In the genomic region with DNA sequence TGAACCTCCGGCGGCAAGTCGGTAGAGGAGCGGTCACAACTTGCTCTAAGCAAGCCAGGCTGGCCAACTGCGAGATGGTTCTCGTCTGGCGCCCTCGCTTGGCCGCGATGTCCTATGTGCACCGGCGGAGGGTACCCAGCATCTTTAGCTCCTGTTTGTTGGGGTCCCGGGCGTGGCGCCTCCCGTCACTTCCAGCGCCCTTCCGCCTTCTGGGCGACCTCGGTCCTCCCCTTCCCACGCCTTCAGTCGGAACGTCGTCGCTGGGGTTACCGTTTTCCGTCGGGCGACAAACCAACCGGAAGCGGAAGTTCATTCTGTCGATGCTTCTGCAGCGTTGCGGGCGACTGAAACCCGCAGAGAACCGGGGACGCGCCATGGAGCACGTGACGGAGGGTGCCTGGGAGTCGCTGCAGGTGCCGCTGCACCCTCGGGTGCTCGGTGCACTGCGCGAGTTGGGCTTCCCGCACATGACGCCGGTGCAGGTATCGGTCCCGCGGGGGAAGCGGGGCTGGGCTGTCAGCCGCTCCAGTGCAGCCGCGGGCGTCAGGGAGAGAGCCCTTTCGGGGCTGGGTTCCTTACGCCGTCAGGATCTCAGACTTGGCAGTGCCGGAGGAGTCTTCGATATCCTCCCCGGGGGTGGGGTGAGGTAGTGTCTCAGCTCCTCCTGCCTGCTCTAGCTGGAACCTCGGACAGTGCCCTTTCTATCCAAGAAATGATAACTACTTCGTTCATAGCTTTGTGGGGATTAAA, we compare ENCODE assay signal across 8 mouse cellular contexts. TPM values are rescaled to one million over a fixed set of nuclear protein-coding genes. Genes with fewer than 3 reads are reported as not detected.
DNase-seq lines count a peak whose midpoint lies in the region; ATAC-seq and TF ChIP-seq lines count a peak whose summit lies in the region.

Ddx55 (plus strand) TSS at position 307 of the 750 bp plus-strand sequence.

- peak; percentile 0; the same call in 1 of the 2 replicates for TF ChIP-seq CTCF in bone marrow, adult 2 months (IDR thresholded peaks at IDR 0.05; ENCODE audit: control insufficient read depth, insufficient read depth, low read length)
- TF ChIP-seq CTCF in liver, adult 2 months (IDR thresholded peaks at IDR 0.05; ENCODE audit: low read depth, low read length): no peak

- peak within 1 kb of the TSS; percentile 87 for H3K4me3 ChIP-seq in bone marrow, adult 2 months (replicated peaks; ENCODE audit: control insufficient read depth, low read depth, low read length)
- peak within 1 kb of the TSS; percentile 71 for H3K4me3 ChIP-seq in embryonic facial prominence, embryonic 15.5 days (replicated peaks)
- peak within 1 kb of the TSS; percentile 79 for H3K4me3 ChIP-seq in kidney, embryonic 14.5 days (ENCODE audit: low read length)
- peak within 1 kb of the TSS; percentile 77 for H3K4me3 ChIP-seq in liver, adult 2 months (ENCODE audit: insufficient read depth, low read depth, low read length)
- H3K4me3 ChIP-seq in myocyte: peak within 1 kb of the TSS; percentile 54

- no peaks in the 10 kb centered on the region for H3K79me2 ChIP-seq in liver, adult 2 months (ENCODE audit: control insufficient read depth, insufficient read depth, low read length)
- H3K79me2 ChIP-seq in myocyte (ENCODE audit: control insufficient read depth, insufficient read depth): no peaks in the 10 kb centered on the region

- under 1% methylated on average over 66 of the region's 66 CpGs for WGBS in bone marrow, adult 2 months
- WGBS in embryonic facial prominence, embryonic 15.5 days: under 1% methylated on average over 66 of the region's 66 CpGs
- WGBS in kidney, embryonic 14.5 days: under 1% methylated on average over 66 of the region's 66 CpGs
- under 1% methylated on average over 66 of the region's 66 CpGs for WGBS in liver, adult 2 months

- H3K27me3 ChIP-seq in embryonic facial prominence, embryonic 15.5 days: no peaks in the 10 kb centered on the region
- H3K27me3 ChIP-seq in kidney, embryonic 14.5 days (ENCODE audit: control insufficient read depth, insufficient read depth, low read length): no peaks in the 10 kb centered on the region
- H3K27me3 ChIP-seq in liver, adult 2 months (ENCODE audit: control insufficient read depth, insufficient read depth, low read length): no peaks in the 10 kb centered on the region
- no peaks in the 10 kb centered on the region for H3K27me3 ChIP-seq in myocyte (ENCODE audit: control insufficient read depth, insufficient read depth, insufficient read length)
- H3K27me3 ChIP-seq in splenic B cell, adult 2 months (ENCODE audit: control insufficient read depth, insufficient read depth, low read length, poor library complexity, severe bottlenecking): no peaks in the 10 kb centered on the region

- peaks cover 38% of the 10 kb centered on the region for H3K36me3 ChIP-seq in embryonic facial prominence, embryonic 15.5 days
- peaks cover 41% of the 10 kb centered on the region for H3K36me3 ChIP-seq in kidney, embryonic 14.5 days (ENCODE audit: control insufficient read depth, insufficient read depth, low read length)
- H3K36me3 ChIP-seq in liver, adult 2 months (ENCODE audit: control insufficient read depth, insufficient read depth, low read length): peaks cover 15% of the 10 kb centered on the region
- H3K36me3 ChIP-seq in myocyte (ENCODE audit: control insufficient read depth, insufficient read depth): peaks cover 16% of the 10 kb centered on the region
- H3K36me3 ChIP-seq in splenic B cell, adult 2 months (ENCODE audit: control insufficient read depth, insufficient read depth, low read length, poor library complexity, severe bottlenecking): peaks cover 10% of the 10 kb centered on the region; the same call in 1 of the 2 replicates

- H3K27ac ChIP-seq in bone marrow, adult 2 months (ENCODE audit: control insufficient read depth, insufficient read depth, low read depth, low read length, poor library complexity): peak within 1 kb of the TSS; percentile 93
- peak within 1 kb of the TSS; percentile 89 for H3K27ac ChIP-seq in embryonic facial prominence, embryonic 15.5 days (replicated peaks)
- peak within 1 kb of the TSS; percentile 69 for H3K27ac ChIP-seq in kidney, embryonic 14.5 days (ENCODE audit: low read depth, low read length)
- peak within 1 kb of the TSS; percentile 51 for H3K27ac ChIP-seq in liver, adult 2 months (replicated peaks; ENCODE audit: insufficient read depth, low read depth, low read length)

- peak within 1 kb of the TSS; percentile 81 for H3K4me2 ChIP-seq in embryonic facial prominence, embryonic 15.5 days (replicated peaks)
- H3K4me2 ChIP-seq in kidney, embryonic 14.5 days (replicated peaks; ENCODE audit: low read depth, low read length): peak within 1 kb of the TSS; percentile 74
- H3K4me2 ChIP-seq in myocyte (ENCODE audit: low read depth): peak within 1 kb of the TSS; percentile 86

- peak within 1 kb of the TSS; percentile 62 for H3K9ac ChIP-seq in embryonic facial prominence, embryonic 15.5 days
- peak within 1 kb of the TSS; percentile 65 for H3K9ac ChIP-seq in kidney, embryonic 14.5 days (ENCODE audit: low read depth, low read length)
- H3K9ac ChIP-seq in liver, adult 2 months (ENCODE audit: low read depth, low read length): peak within 1 kb of the TSS; percentile 87

- no peaks in the 10 kb centered on the region for H3K9me3 ChIP-seq in embryonic facial prominence, embryonic 15.5 days (replicated peaks)
- no peaks in the 10 kb centered on the region for H3K9me3 ChIP-seq in kidney, embryonic 14.5 days (ENCODE audit: control insufficient read depth, low read length)

- peak within 1 kb of the TSS; percentile 26 for H3ac ChIP-seq in myocyte (ENCODE audit: control insufficient read depth, insufficient read length)

- H3K4me1 ChIP-seq in bone marrow, adult 2 months (ENCODE audit: control insufficient read depth, insufficient read depth, low read length): no peaks in the 10 kb centered on the region; the same call in 1 of the 2 replicates
- H3K4me1 ChIP-seq in embryonic facial prominence, embryonic 15.5 days: peaks cover 16% of the 10 kb centered on the region
- H3K4me1 ChIP-seq in kidney, embryonic 14.5 days (ENCODE audit: control insufficient read depth, insufficient read depth, low read length): 0 out of 2 replicates have a peak, but pooled peaks cover 3% of the 10 kb centered on the region
- H3K4me1 ChIP-seq in liver, adult 2 months (ENCODE audit: control insufficient read depth, insufficient read depth, low read length): peaks cover 4% of the 10 kb centered on the region; the same call in 1 of the 2 replicates

- peak; percentile 98 for DNase-seq in A20 (ENCODE audit: low read depth, low spot score)
- peak; percentile 87 to 90 for DNase-seq in heart, adult 9 months (ENCODE audit: low spot score in 2 of 2)
- peak; percentile 83 for DNase-seq in liver, adult 2 months (ENCODE audit: extremely low read depth, low read depth, low spot score)
- DNase-seq in splenic B cell, adult 2 months (ENCODE audit: low read depth, low spot score): peak; percentile 96

- TF ChIP-seq POLR2A in bone marrow, adult 2 months (IDR thresholded peaks at IDR 0.05; ENCODE audit: borderline replicate concordance, control insufficient read depth, low read depth, low read length): peak; percentile 93
- TF ChIP-seq POLR2A in liver, adult 2 months (IDR thresholded peaks at IDR 0.05; ENCODE audit: extremely low read depth, insufficient read depth, low read length): peak; percentile 58; the same call in 1 of the 2 replicates
- TF ChIP-seq POLR2A in myocyte (IDR thresholded peaks at IDR 0.05; ENCODE audit: insufficient read length, low read depth): peak; percentile 83

- ATAC-seq in embryonic facial prominence, embryonic 15.5 days (ENCODE audit: insufficient number of reproducible peaks, low FRiP score, low TSS enrichment, low read depth): peak; percentile 86
- peak; percentile 87 for ATAC-seq in kidney, embryonic 14.5 days (ENCODE audit: low FRiP score, low TSS enrichment)

TF ChIP-seq in myocyte, 11 proteins besides CTCF, POLR2A, EP300 and RAD21:
- no peak for TF ChIP-seq TCF3 (IDR thresholded peaks at IDR 0.05; ENCODE audit: insufficient read length, low read depth)
- no peak for TF ChIP-seq E2F4 (IDR thresholded peaks at IDR 0.05; ENCODE audit: insufficient read depth)
- TF ChIP-seq MYOG (IDR thresholded peaks at IDR 0.05; ENCODE audit: control insufficient read depth in 1 of 3, insufficient read depth in 1 of 3, insufficient read length in 2 of 3, low read depth in 2 of 3): no peak
- peak; percentile 57 for TF ChIP-seq USF1 (IDR thresholded peaks at IDR 0.05; ENCODE audit: low read depth)
- peak; percentile 84 for TF ChIP-seq POLR2AphosphoS2 (IDR thresholded peaks at IDR 0.05; ENCODE audit: insufficient read length, low read depth)
- TF ChIP-seq MAX (IDR thresholded peaks at IDR 0.05; ENCODE audit: low read depth): no peak

RNA-seq across cellular contexts. Expression of gene Ddx55, which starts in this region (rescaled TPM):
- 11.7 and 22.9 TPM in 2 replicates for polyA plus RNA-seq in bone marrow, adult 2 months (2011; ENCODE audit: insufficient read depth, insufficient read length, low replicate concordance, missing spikeins)
- polyA plus RNA-seq in embryonic facial prominence, embryonic 15.5 days (2015; fragmentation: Nextera tagmentation; extraction: Ambion mirVana): 14.9 and 17.7 TPM in 2 replicates
- 14.0 and 17.3 TPM in 2 replicates for polyA plus RNA-seq in kidney, embryonic 14.5 days (2014; fragmentation: Nextera tagmentation; extraction: Ambion mirVana)
- total RNA-seq in liver, adult 2 months (2014; rRNA removed): 3.0 and 3.8 TPM in 2 replicates
- polyA plus RNA-seq in liver, adult 2 months (2012; rRNA removed): 3.5 and 6.3 TPM in 2 replicates
- 5.3 TPM for polyA plus RNA-seq in myocyte (2012; fragmentation: generic; extraction: Trizol)

Comparison
In these comparisons a context has a peak if more than half of its experiments do, and no peak if none do; other contexts are left out.
1. Peak in every context shown above with its lines: DNase-seq, ATAC-seq, H3K4me3 ChIP-seq and H3K27ac ChIP-seq.